Mouse (Mus musculus) small intestine, adult 2 months (tissue): ENCODE data around the gene Btbd16. TPM values are rescaled to one million over a fixed set of nuclear protein-coding genes. Genes with fewer than 3 reads are reported as not detected.

Experiments
- H3K27ac ChIP-seq: fragments of 200-500 bp; 2 replicates; pipeline ENCODE4 v1.5.1; 2012; ENCODE audit warnings: low read depth, low read length, control low read depth, inconsistent platforms; ENCODE audit not compliant: insufficient read depth
- H3K27me3 ChIP-seq: fragments of 200-500 bp; 2 replicates; pipeline ENCODE4 v1.6.1; 2012; ENCODE audit warnings: mild to moderate bottlenecking, moderate library complexity, low read length, inconsistent platforms; ENCODE audit not compliant: control insufficient read depth, insufficient read depth
- H3K36me3 ChIP-seq: fragments of 200-500 bp; 2 replicates; pipeline ENCODE4 v1.6.1; 2012; ENCODE audit warnings: mild to moderate bottlenecking, low read length, control low read depth, inconsistent platforms; ENCODE audit not compliant: control insufficient read depth, insufficient read depth
- H3K4me1 ChIP-seq: fragments of 200-500 bp; 2 replicates; pipeline ENCODE4 v1.6.1; 2012; ENCODE audit warnings: low read length, inconsistent platforms, mixed read lengths; ENCODE audit not compliant: control insufficient read depth, insufficient read depth, insufficient read length
- H3K4me3 ChIP-seq: fragments of 200-500 bp; 2 replicates; pipeline ENCODE4 v1.5.1; 2012; ENCODE audit warnings: low read depth, mild to moderate bottlenecking, control low read depth, inconsistent platforms, low read length, moderate library complexity
- CTCF ChIP-seq: fragments of 200-500 bp; IDR thresholded peaks from 2 replicates; pipeline ENCODE4 v1.5.1; 2012; ENCODE audit warnings: low read depth, mild to moderate bottlenecking, control low read depth, inconsistent platforms, low read length, moderate library complexity, mixed read lengths; ENCODE audit not compliant: insufficient replicate concordance, insufficient read length; ENCODE audit errors: extremely low read depth
- POLR2A ChIP-seq: fragments of 200-500 bp; IDR thresholded peaks from 2 replicates; pipeline ENCODE4 v1.6.1; 2012; ENCODE audit warnings: low read depth, mild to moderate bottlenecking, control low read depth, inconsistent platforms, low read length, moderate library complexity
- WGBS: fragments of 180-500 bp; shearing (Covaris S2); methylation state at CpG from one replicate; pipeline ENCODE4 v1.1.7; 2018; 5-methylcytosine and 5-hydroxymethylcytosine counted together
- polyA plus RNA-seq: library from polyadenylated mRNA; depleted of rRNA; stranded (reverse); fragments of >200 nt; gene quantifications from 2 replicates; pipeline ENCODE4 v1.2.3, GENCODE M21; 2012

The Btbd16 gene
- polyA plus RNA-seq, 1 experiment = 0.10 TPM

- no peak overlapping the region for H3K4me3 ChIP-seq
- H3K27ac ChIP-seq = no peak overlapping the region
- no peaks in the 10 kb centered on the region for H3K27me3 ChIP-seq
- no peaks in the 10 kb centered on the region for H3K36me3 ChIP-seq
- 92% methylated on average over 8 of the region's 8 CpGs for WGBS
- H3K4me1 ChIP-seq = peaks cover 25% of the 10 kb centered on the region
- TF ChIP-seq CTCF (no peak), POLR2A (no peak)
These were observed 29.5 kb downstream of the Btbd16 start for GRCm38 (mm10) chr7:130803251-130803825.

GRCm38 (mm10) chr7:130804991-130805390 lies 31.1 kb downstream of the Btbd16 start:
- TF ChIP-seq POLR2A = no peak
- no peak for TF ChIP-seq CTCF
- Histone ChIP-seq H3K36me3 (no peaks in the 10 kb centered on the region), H3K27me3 (no peaks in the 10 kb centered on the region), H3K4me3 (no peak overlapping the region), H3K27ac (no peak overlapping the region), H3K4me1 (peaks cover 14% of the 10 kb centered on the region; the same call in 1 of the 2 replicates)
- WGBS = 76% methylated on average over 5 of the region's 5 CpGs

- no peak overlapping the region for H3K4me3 ChIP-seq
- peaks cover 4% of the 10 kb centered on the region; the same call in 1 of the 2 replicates for H3K4me1 ChIP-seq
- WGBS = 23% methylated on average over 8 of the region's 8 CpGs
- H3K27ac ChIP-seq = no peak overlapping the region
- no peaks in the 10 kb centered on the region for H3K36me3 ChIP-seq
- TF ChIP-seq POLR2A = 0 out of 2 replicates have a peak, but pooled peaks have one; percentile 20
- TF ChIP-seq CTCF = no peak
- H3K27me3 ChIP-seq = 0 out of 2 replicates have a peak, but pooled peaks cover 2% of the 10 kb centered on the region
These were observed 33.9 kb downstream of the Btbd16 start for GRCm38 (mm10) chr7:130807749-130808148.

GRCm38 (mm10) chr7:130808694-130809093 lies 34.8 kb downstream of the Btbd16 start:
- Histone ChIP-seq H3K27ac (peak overlapping the region; percentile 1; the same call in 1 of the 2 replicates), H3K4me1 (peaks cover 8% of the 10 kb centered on the region; the same call in 1 of the 2 replicates), H3K27me3 (0 out of 2 replicates have a peak, but pooled peaks cover 2% of the 10 kb centered on the region), H3K36me3 (no peaks in the 10 kb centered on the region), H3K4me3 (no peak overlapping the region)
- TF ChIP-seq POLR2A = no peak
- TF ChIP-seq CTCF = no peak
- 19% methylated on average over 6 of the region's 6 CpGs for WGBS

GRCm38 (mm10) chr7:130810238-130810637 lies 36.4 kb downstream of the Btbd16 start:
- H3K27ac ChIP-seq = no peak overlapping the region
- no peaks in the 10 kb centered on the region for H3K36me3 ChIP-seq
- no peak overlapping the region for H3K4me3 ChIP-seq
- peaks cover 8% of the 10 kb centered on the region; the same call in 1 of the 2 replicates for H3K4me1 ChIP-seq
- 0 out of 2 replicates have a peak, but pooled peaks cover 2% of the 10 kb centered on the region for H3K27me3 ChIP-seq
- 86% methylated on average over 4 of the region's 4 CpGs for WGBS
- TF ChIP-seq POLR2A (no peak), CTCF (no peak)

GRCm38 (mm10) chr7:130812407-130812806 lies 38.5 kb downstream of the Btbd16 start:
- Histone ChIP-seq H3K4me3 (no peak overlapping the region; the same call in 1 of the 2 replicates), H3K27ac (no peak overlapping the region), H3K4me1 (peaks cover 8% of the 10 kb centered on the region; the same call in 1 of the 2 replicates), H3K27me3 (0 out of 2 replicates have a peak, but pooled peaks cover 2% of the 10 kb centered on the region), H3K36me3 (no peaks in the 10 kb centered on the region)
- 31% methylated on average over 16 of the region's 16 CpGs for WGBS
- TF ChIP-seq CTCF (no peak), POLR2A (no peak)

- Histone ChIP-seq H3K36me3 (no peaks in the 10 kb centered on the region), H3K4me3 (no peak overlapping the region), H3K27me3 (0 out of 2 replicates have a peak, but pooled peaks cover 2% of the 10 kb centered on the region), H3K27ac (no peak overlapping the region), H3K4me1 (peaks cover 3% of the 10 kb centered on the region; the same call in 1 of the 2 replicates)
- TF ChIP-seq POLR2A (no peak), CTCF (no peak)
- 95% methylated on average over 10 of the region's 10 CpGs for WGBS
These were observed 41.7 kb downstream of the Btbd16 start for GRCm38 (mm10) chr7:130815601-130816000.

- WGBS = 71% methylated on average over 7 of the region's 7 CpGs
- Histone ChIP-seq H3K27me3 (0 out of 2 replicates have a peak, but pooled peaks cover 2% of the 10 kb centered on the region), H3K4me3 (no peak overlapping the region), H3K27ac (0 out of 2 replicates have a peak overlapping the region, but pooled peaks have one; percentile 16), H3K4me1 (peaks cover 3% of the 10 kb centered on the region; the same call in 1 of the 2 replicates), H3K36me3 (no peaks in the 10 kb centered on the region)
- no peak for TF ChIP-seq POLR2A
These were observed 42.4 kb downstream of the Btbd16 start for GRCm38 (mm10) chr7:130816243-130816642.
